Mouse (Mus musculus): Measurements from ENCODE around the gene Lrrfip2.

DNA sequence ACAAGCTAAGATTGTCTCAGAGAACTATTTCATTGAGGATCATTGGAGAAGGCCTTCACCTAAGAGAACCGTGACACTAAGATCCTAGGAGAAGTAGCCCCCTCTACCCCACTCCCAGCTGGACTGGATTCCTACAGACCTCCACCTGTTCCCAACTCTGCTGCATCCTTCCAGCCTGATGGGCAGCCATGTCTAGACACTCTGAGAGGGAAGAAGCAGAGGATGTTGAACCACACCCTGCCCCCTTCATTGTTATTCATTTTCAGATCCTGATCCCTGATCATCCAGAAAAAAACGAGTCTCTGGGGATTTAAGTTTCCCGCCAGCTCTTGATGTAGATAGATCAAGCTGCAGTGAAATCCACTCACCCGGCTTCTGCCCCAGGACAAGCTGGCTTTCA, 44.4 kb upstream of the Lrrfip2 start:
- TF ChIP-seq GATA1 (IDR thresholded peaks at IDR 0.05; ENCODE audit: low read length) (no peak), TAL1 (IDR thresholded peaks at IDR 0.05; ENCODE audit: low read length) (no peak)
